Mouse (Mus musculus) gastrocnemius, adult 18-20 months (tissue): ENCODE measurements at regions not wholly inside any gene's neighbourhood (a gene's known extent, or its start where the extent isn't known, plus 50 kb on each side); places are given as distances from the start of the nearest gene placed in this dataset.

ENCODE experiments used
- DNase-seq: peaks from one replicate; pipeline ENCODE4 v3.0.0; 2021; ENCODE audit warnings: low spot score

GRCm38 (mm10) chr15:36719241-36719640 lies 288.3 kb downstream of the Zfp706 start:
- no peak for DNase-seq

- DNase-seq, result no peak
Observed at GRCm38 (mm10) chr15:36717835-36718234, 289.7 kb downstream of the Zfp706 start.

GRCm38 (mm10) chr15:36716686-36717038 lies 290.9 kb downstream of the Zfp706 start:
- no peak for DNase-seq

- DNase-seq, result peak; percentile 85
Observed at GRCm38 (mm10) chr15:36715745-36716685, 291.6 kb downstream of the Zfp706 start.

GRCm38 (mm10) chr15:36715159-36715558 lies 292.4 kb downstream of the Zfp706 start:
- no peak for DNase-seq

- no peak for DNase-seq
Observed at GRCm38 (mm10) chr15:36709788-36710187, 297.8 kb downstream of the Zfp706 start.

GRCm38 (mm10) chr15:36708471-36708870 lies 299.1 kb downstream of the Zfp706 start:
- DNase-seq, result peak; percentile 86

- DNase-seq, result peak; percentile 38
Observed at GRCm38 (mm10) chr15:36705990-36706389, 301.6 kb downstream of the Zfp706 start.

- DNase-seq, result no peak
Observed at GRCm38 (mm10) chr15:36705391-36705790, 302.2 kb downstream of the Zfp706 start.

- DNase-seq, result no peak
Observed at GRCm38 (mm10) chr15:36701846-36702245, 305.7 kb downstream of the Zfp706 start.

GRCm38 (mm10) chr15:36700196-36700595 lies 307.4 kb downstream of the Zfp706 start:
- DNase-seq, result no peak

- DNase-seq, result peak; percentile 56
Observed at GRCm38 (mm10) chr15:36695199-36696129, 312.1 kb downstream of the Zfp706 start.

- DNase-seq, result no peak
Observed at GRCm38 (mm10) chr15:36691002-36691652, 316.4 kb downstream of the Zfp706 start.

GRCm38 (mm10) chr15:36689881-36690280 lies 317.7 kb downstream of the Zfp706 start:
- DNase-seq, result no peak

- DNase-seq, result no peak
Observed at GRCm38 (mm10) chr15:36689301-36689700, 318.3 kb downstream of the Zfp706 start.

GRCm38 (mm10) chr15:36688051-36688754 lies 319.4 kb downstream of the Zfp706 start:
- DNase-seq, result no peak

- DNase-seq, result no peak
Observed at GRCm38 (mm10) chr15:36684684-36685083, 322.9 kb downstream of the Zfp706 start.

GRCm38 (mm10) chr15:36682832-36683231 lies 324.7 kb downstream of the Zfp706 start:
- DNase-seq, result no peak

- peak; percentile 50 for DNase-seq
Observed at GRCm38 (mm10) chr15:36682159-36682558, 325.4 kb downstream of the Zfp706 start.

GRCm38 (mm10) chr15:36680361-36681140 lies 327.0 kb downstream of the Zfp706 start:
- no peak for DNase-seq
